Mouse (Mus musculus): ENCODE measurements around the gene Efcab10.

Gene Efcab10

GRCm38 (mm10) chr12:33427293-33427692 lies 32.6 kb downstream of the Efcab10 start:
- no peak for DNase-seq (ENCODE audit: low spot score in 2 of 2)

- DNase-seq (ENCODE audit: low spot score in 2 of 2): no peak
Observed at GRCm38 (mm10) chr12:33427726-33428125, 33.1 kb downstream of the Efcab10 start.

GRCm38 (mm10) chr12:33429387-33430160 lies 34.9 kb downstream of the Efcab10 start, which contains the start of gene Twistnb:
Gene Twistnb, plus strand, starts transcription at chr12:33429635.
- DNase-seq (ENCODE audit: low spot score in 2 of 2): peak; percentile 94 to 96

GRCm38 (mm10) chr12:33433812-33434211 lies 39.2 kb downstream of the Efcab10 start:
- DNase-seq (ENCODE audit: low spot score in 2 of 2): no peak

- DNase-seq (ENCODE audit: low spot score in 2 of 2): no peak
Observed at GRCm38 (mm10) chr12:33434758-33435157, 40.1 kb downstream of the Efcab10 start.
